In the genomic region with DNA sequence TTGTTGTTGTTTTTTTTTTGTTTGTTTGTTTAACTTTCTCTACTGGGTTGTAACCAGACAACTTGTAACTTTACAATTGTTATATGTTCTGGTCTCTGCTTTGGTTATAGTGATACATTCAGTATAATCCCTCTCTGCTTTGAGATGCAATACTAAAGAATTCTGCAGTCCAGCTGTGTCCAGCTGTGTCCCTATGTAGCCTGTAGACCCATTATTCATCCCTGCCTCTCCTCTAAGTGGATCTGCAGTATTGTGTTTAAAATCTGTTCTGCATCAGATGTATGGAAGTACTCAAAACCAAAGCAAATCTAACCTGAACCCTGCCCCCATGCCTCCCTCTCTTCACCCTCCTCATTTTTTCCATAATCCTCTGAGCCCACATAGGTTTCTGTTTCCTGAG, we compare ENCODE assay signal across 19 mouse cellular contexts.
"Had no signal": no experiment of that assay in that cellular context is flagged by ENCODE, and none has a peak within 500 bp of the region (broad histone marks: within the 10 kb centered on the region; RNA-seq: fewer than 3 reads in every experiment).

No protein-coding gene starts in this region.

- H3K9ac ChIP-seq: hindbrain, embryonic 13.5 days; limb, embryonic 13.5 days; liver, embryonic 12.5 days; liver, embryonic 15.5 days had no signal

- H3K9me3 ChIP-seq: hindbrain, embryonic 13.5 days; limb, embryonic 10.5 days; limb, embryonic 13.5 days; liver, embryonic 12.5 days; liver, embryonic 15.5 days had no signal

- H3K27ac ChIP-seq: hindbrain, embryonic 13.5 days; limb, embryonic 10.5 days; limb, embryonic 13.5 days; liver, embryonic 12.5 days; liver, embryonic 15.5 days had no signal

- H3K4me2 ChIP-seq: hindbrain, embryonic 13.5 days; limb, embryonic 13.5 days; liver, embryonic 12.5 days; liver, embryonic 15.5 days; midbrain, embryonic 11.5 days had no signal

- DNase-seq: kidney, adult 18-20 months; kidney, adult 9 months; kidney, postnatal 36 days; liver; lung, adult 18-20 months; lung, postnatal 10 days; lung, postnatal 4 days; midbrain, embryonic 14.5 days; thymus, adult 2 months; thymus, postnatal 14 days; thymus, postnatal 4 days had no signal

- H3K4me3 ChIP-seq: hindbrain, embryonic 13.5 days; limb, embryonic 10.5 days; limb, embryonic 13.5 days; liver, embryonic 12.5 days; liver, embryonic 15.5 days had no signal

- H3K4me1 ChIP-seq: hindbrain, embryonic 13.5 days; limb, embryonic 10.5 days; limb, embryonic 13.5 days; liver, embryonic 12.5 days; liver, embryonic 15.5 days had no signal

- H3K36me3 ChIP-seq: hindbrain, embryonic 13.5 days; limb, embryonic 10.5 days; limb, embryonic 13.5 days; liver, embryonic 12.5 days; liver, embryonic 15.5 days had no signal

- ATAC-seq: hindbrain, embryonic 16.5 days; inflammation-experienced regulatory T-cells, adult 6 months; liver, embryonic 12.5 days had no signal

- H3K27me3 ChIP-seq: hindbrain, embryonic 13.5 days; limb, embryonic 13.5 days; liver, embryonic 12.5 days; liver, embryonic 15.5 days had no signal
